Mouse (Mus musculus): Measurements from ENCODE around the gene Saal1. TPM values are rescaled to one million over a fixed set of nuclear protein-coding genes. Genes with fewer than 3 reads are reported as not detected.
"Not testable (repeated sequence)": the region's sequence is repeated elsewhere in the genome, so short reads cannot be mapped to it uniquely, and the experiment has no call there.

The Saal1 gene
- polyA plus RNA-seq, 1 experiment: 7.1 TPM

DNA sequence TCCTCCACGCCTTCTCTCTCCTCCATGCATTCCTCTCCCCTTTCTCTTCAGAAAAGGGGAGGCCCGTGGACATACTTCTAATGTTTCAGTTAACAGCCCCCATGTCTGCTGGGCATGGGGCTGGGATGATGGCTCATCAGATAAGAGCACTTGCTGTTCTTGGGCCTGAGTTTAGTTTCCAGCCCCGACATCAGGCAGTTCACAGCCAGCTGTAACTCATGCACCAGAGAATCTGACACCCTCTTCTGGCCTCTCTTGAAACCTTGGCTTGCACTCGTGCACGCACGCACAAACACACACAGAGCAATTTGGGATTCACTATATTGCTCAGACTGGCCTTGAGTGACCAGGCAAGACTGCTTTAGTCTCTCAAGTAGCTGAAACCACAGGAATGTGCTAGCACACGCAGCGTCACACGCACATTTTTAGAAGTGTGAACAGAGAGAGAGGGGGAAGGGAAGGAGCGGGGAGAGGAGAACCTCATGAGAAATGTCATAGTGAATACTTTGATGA is 38.3 kb downstream of the Saal1 start, which contains the start of gene Tph1:
TSS of gene Tph1 (minus strand) at position 378 of the 513 bp plus-strand sequence.
- Histone ChIP-seq H3K4me3 (ENCODE audit: insufficient read depth, low read length) (no peak within 1 kb of the TSS), H3K4me1 (ENCODE audit: control insufficient read depth, insufficient read depth, low read length) (0 out of 2 replicates have a peak, but pooled peaks cover 1% of the 10 kb centered on the region), H3K27ac (ENCODE audit: insufficient read depth, low read length) (no peak within 1 kb of the TSS)
- no peak for TF ChIP-seq CTCF (IDR thresholded peaks at IDR 0.05; ENCODE audit: extremely low read depth, insufficient read depth, low read length)

DNA sequence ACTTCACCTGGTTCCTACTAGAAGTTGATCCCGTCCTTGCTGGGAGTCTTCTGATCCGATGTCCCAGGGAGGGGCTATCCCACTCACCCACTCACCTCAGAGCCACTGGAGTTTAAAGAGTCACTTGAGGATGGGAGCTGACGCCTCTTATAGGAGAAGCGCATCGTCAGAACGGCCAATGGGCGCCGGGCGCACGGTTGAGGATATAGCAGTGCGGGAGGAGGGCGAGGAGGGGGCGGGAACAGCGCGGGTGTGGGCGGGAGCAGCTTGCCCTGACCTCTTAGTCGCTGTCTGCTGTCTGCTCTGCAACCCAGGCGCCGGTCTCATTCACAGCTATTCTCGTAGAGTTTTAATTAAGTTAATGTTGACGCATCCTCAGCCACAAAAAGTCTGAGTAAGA is 43.2 kb downstream of the Saal1 start:
- Histone ChIP-seq H3K27ac (ENCODE audit: insufficient read depth, low read length) (no peak overlapping the region), H3K4me3 (ENCODE audit: insufficient read depth, low read length) (no peak overlapping the region), H3K4me1 (ENCODE audit: control insufficient read depth, insufficient read depth, low read length) (no peaks in the 10 kb centered on the region)
- TF ChIP-seq POLR2A (IDR thresholded peaks at IDR 0.05; ENCODE audit: extremely low read depth, insufficient read depth, low read length) (no peak), CTCF (IDR thresholded peaks at IDR 0.05; ENCODE audit: extremely low read depth, insufficient read depth, low read length) (no peak)

- H3K4me1 ChIP-seq (ENCODE audit: control insufficient read depth, insufficient read depth, low read length): no peaks in the 10 kb centered on the region
- H3K27ac ChIP-seq (ENCODE audit: insufficient read depth, low read length): no peak overlapping the region
- no peak overlapping the region for H3K4me3 ChIP-seq (ENCODE audit: insufficient read depth, low read length)
- TF ChIP-seq POLR2A (IDR thresholded peaks at IDR 0.05; ENCODE audit: extremely low read depth, insufficient read depth, low read length): no peak
- peak; percentile 53 for TF ChIP-seq CTCF (IDR thresholded peaks at IDR 0.05; ENCODE audit: extremely low read depth, insufficient read depth, low read length)
Measured at GRCm38 (mm10) chr7:46665236-46665635, 45.2 kb downstream of the Saal1 start.

DNA sequence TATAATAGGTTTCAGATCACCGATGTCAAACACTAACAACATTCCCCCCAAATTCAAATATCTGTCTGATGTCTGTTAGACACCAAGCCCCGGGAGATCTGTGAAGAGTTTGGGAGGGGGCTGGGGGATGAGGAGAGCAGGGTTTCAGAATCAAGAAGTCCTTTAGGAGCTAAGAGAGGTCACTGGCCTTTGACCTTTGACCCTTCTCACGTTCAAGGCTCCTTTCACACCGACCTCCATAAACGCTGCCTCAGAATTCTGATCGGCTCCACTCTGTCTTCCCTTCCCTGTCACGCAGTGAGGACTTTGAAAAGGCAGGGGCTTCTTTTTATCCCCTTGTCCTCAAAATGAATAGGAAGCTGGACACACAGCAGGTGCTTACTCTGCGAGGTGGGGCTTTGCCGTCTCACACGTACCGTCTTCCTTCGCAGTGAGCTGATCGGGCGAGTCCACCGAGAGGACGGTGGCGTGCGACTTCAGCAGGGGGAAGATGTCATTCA is 48.8 kb downstream of the Saal1 start:
- no peak overlapping the region for H3K4me3 ChIP-seq (ENCODE audit: insufficient read depth, low read length)
- H3K27ac ChIP-seq (ENCODE audit: insufficient read depth, low read length): no peak overlapping the region
- TF ChIP-seq POLR2A (IDR thresholded peaks at IDR 0.05; ENCODE audit: extremely low read depth, insufficient read depth, low read length): no peak
- no peak for TF ChIP-seq CTCF (IDR thresholded peaks at IDR 0.05; ENCODE audit: extremely low read depth, insufficient read depth, low read length)
- H3K4me1 ChIP-seq (ENCODE audit: control insufficient read depth, insufficient read depth, low read length): no peaks in the 10 kb centered on the region

DNA sequence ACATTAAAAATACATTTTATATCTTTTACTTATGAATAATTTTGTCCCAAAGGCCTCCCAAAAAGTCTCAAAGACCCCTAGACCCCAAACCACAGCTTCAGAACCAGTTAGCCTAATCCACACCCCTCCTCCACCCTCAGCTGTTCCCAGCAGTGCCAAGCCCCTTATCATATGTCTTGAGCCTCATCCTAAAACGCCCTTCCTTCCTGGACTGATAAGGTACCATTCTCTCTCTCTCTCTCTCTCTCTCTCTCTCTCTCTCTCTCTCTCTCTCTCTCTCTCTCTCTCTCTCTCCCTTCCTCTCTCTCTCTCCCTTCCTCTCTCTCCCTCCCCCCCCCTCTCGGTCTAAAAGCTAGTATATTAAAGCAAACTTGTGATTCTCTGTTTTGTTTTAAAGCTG is 58.2 kb downstream of the Saal1 start:
- no peak overlapping the region for H3K4me3 ChIP-seq (ENCODE audit: insufficient read depth, low read length)
- no peak overlapping the region for H3K27ac ChIP-seq (ENCODE audit: insufficient read depth, low read length)
- TF ChIP-seq CTCF (IDR thresholded peaks at IDR 0.05; ENCODE audit: extremely low read depth, insufficient read depth, low read length) (no peak), POLR2A (IDR thresholded peaks at IDR 0.05; ENCODE audit: extremely low read depth, insufficient read depth, low read length) (no peak)
- H3K4me1 ChIP-seq (ENCODE audit: control insufficient read depth, insufficient read depth, low read length): no peaks in the 10 kb centered on the region

DNA sequence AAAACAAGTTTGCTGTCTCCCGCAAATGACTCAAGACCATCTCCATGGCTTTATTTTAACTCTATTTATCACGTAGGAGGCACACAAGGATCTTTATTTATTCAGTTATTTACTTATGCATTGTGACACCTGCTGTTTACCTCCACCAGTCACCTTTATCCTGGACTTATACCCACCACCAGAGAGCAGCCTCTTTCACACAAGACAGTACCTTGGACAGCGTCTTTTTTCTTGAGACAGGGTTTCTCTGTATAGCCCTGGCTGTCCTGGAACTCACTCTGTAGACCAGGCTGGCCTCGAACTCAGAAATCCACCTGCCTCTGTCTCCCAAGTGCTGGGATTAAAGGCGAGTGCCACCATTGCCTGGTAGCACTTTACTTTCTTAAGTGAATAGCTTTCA is 60.2 kb downstream of the Saal1 start:
- not testable (repeated sequence) for H3K4me3 ChIP-seq (ENCODE audit: insufficient read depth, low read length); H3K27ac ChIP-seq (ENCODE audit: insufficient read depth, low read length); H3K4me1 ChIP-seq (ENCODE audit: control insufficient read depth, insufficient read depth, low read length)

DNA sequence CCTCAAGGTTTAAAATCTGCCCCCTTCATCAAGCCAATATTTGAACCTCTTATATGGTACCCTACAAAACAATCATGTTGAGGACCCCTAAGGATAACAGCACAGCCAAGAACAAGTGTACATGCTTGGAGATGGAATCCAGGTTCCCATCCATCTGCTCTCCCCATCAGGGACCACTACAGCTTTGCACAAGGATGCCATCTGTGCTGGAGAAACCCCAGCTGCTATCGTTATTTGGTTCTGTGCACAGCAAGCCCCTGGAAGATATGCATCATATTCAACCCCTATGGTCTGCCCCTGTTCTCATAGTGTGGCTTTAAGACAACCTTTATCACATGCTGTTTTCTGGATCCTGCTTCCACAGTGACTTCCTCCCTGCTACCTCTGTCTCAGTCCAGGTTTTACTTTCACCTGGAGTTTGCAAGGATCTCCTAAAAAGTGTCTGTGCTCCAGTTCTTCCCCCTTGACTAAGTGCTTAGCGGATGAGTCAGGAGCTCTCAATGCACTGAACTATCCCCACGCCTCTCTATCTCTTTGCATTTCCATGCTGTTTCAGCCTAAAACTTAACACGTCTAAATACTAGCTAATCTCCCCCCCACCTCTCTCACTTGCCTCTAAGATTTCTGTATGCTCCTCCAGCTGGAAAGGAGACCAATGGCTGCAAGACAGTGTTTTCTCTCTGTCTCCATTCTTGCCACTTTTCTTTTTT is 61.9 kb downstream of the Saal1 start:
- TF ChIP-seq POLR2A (IDR thresholded peaks at IDR 0.05; ENCODE audit: extremely low read depth, insufficient read depth, low read length) (no peak), CTCF (IDR thresholded peaks at IDR 0.05; ENCODE audit: extremely low read depth, insufficient read depth, low read length) (no peak)

DNA sequence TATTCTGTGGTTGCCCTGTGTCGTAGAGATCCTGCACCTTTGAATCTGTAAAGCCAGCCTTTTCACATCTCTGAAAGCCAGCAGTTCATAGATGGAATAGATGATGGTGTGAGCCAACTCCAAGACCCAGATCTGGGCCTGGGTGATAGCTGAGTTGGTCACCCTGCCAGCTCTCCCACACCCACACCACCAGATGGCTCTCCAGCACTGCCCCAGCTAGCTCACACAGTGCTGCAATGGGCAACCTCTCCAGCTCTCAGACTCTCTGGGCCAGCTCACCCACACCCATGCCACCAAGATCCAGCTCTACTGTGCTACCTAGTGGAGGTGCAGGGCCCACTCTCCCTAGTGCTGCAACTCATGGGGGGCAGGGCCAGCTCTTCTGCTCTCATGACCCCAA is 67.3 kb downstream of the Saal1 start:
- Histone ChIP-seq H3K27ac (ENCODE audit: insufficient read depth, low read length) (no peak overlapping the region), H3K4me1 (ENCODE audit: control insufficient read depth, insufficient read depth, low read length) (peaks cover 2% of the 10 kb centered on the region; the same call in 1 of the 2 replicates), H3K4me3 (ENCODE audit: insufficient read depth, low read length) (no peak overlapping the region)
- TF ChIP-seq CTCF (IDR thresholded peaks at IDR 0.05; ENCODE audit: extremely low read depth, insufficient read depth, low read length) (peak; percentile 47), POLR2A (IDR thresholded peaks at IDR 0.05; ENCODE audit: extremely low read depth, insufficient read depth, low read length) (no peak)

More for the DNA sequence above, 61.9 kb downstream of the Saal1 start:
- Histone ChIP-seq H3K4me3 (ENCODE audit: insufficient read depth, low read length) (no peak overlapping the region), H3K4me1 (ENCODE audit: control insufficient read depth, insufficient read depth, low read length) (no peaks in the 10 kb centered on the region), H3K27ac (ENCODE audit: insufficient read depth, low read length) (no peak overlapping the region)

- Histone ChIP-seq H3K4me3 (ENCODE audit: insufficient read depth, low read length) (peak overlapping the region; percentile 83), H3K27ac (ENCODE audit: insufficient read depth, low read length) (no peak overlapping the region), H3K4me1 (ENCODE audit: control insufficient read depth, insufficient read depth, low read length) (peaks cover 4% of the 10 kb centered on the region; the same call in 1 of the 2 replicates)
- TF ChIP-seq POLR2A (IDR thresholded peaks at IDR 0.05; ENCODE audit: extremely low read depth, insufficient read depth, low read length): no peak
- no peak for TF ChIP-seq CTCF (IDR thresholded peaks at IDR 0.05; ENCODE audit: extremely low read depth, insufficient read depth, low read length)
Measured at GRCm38 (mm10) chr7:46640062-46640461, 70.4 kb downstream of the Saal1 start.

GRCm38 (mm10) chr7:46639692-46640031 is 70.8 kb downstream of the Saal1 start, which contains the start of gene Sergef:
Sergef (minus strand) TSS chr7:46639807.
- peaks cover 4% of the 10 kb centered on the region; the same call in 1 of the 2 replicates for H3K4me1 ChIP-seq (ENCODE audit: control insufficient read depth, insufficient read depth, low read length)
- peak within 1 kb of the TSS; percentile 30 for H3K27ac ChIP-seq (ENCODE audit: insufficient read depth, low read length)
- peak within 1 kb of the TSS; percentile 83 for H3K4me3 ChIP-seq (ENCODE audit: insufficient read depth, low read length)
- TF ChIP-seq POLR2A (IDR thresholded peaks at IDR 0.05; ENCODE audit: extremely low read depth, insufficient read depth, low read length) (peak; percentile 71), CTCF (IDR thresholded peaks at IDR 0.05; ENCODE audit: extremely low read depth, insufficient read depth, low read length) (no peak)

Data from cortical plate, adult 2 months (tissue).